Mouse (Mus musculus) kidney, adult 2 months (tissue): Measurements from ENCODE around the gene Acat1. TPM values are rescaled to one million over a fixed set of nuclear protein-coding genes. Genes with fewer than 3 reads are reported as not detected.
A peak's percentile ranks its signal among the peaks of the same experiment; 100 is the strongest.

Source experiments
- DNase-seq: peaks from one replicate; pipeline ENCODE4 v3.0.0; 2021
- H3K27ac ChIP-seq: fragments of 200-500 bp; 2 replicates; pipeline ENCODE4 v1.5.1; 2012; ENCODE audit warnings: low read depth, low read length, control low read depth, inconsistent platforms; ENCODE audit not compliant: insufficient read depth
- H3K27me3 ChIP-seq: fragments of 200-500 bp; replicated peaks from 2 replicates; pipeline ENCODE4 v1.6.1; 2012; ENCODE audit warnings: mild to moderate bottlenecking, moderate library complexity, low read length, inconsistent platforms; ENCODE audit not compliant: control insufficient read depth, insufficient read depth
- H3K36me3 ChIP-seq: fragments of 200-500 bp; 2 replicates; pipeline ENCODE4 v1.6.1; 2012; ENCODE audit warnings: mild to moderate bottlenecking, moderate library complexity, low read length, inconsistent platforms; ENCODE audit not compliant: control insufficient read depth, insufficient read depth
- H3K4me1 ChIP-seq: fragments of 200-500 bp; 2 replicates; pipeline ENCODE4 v1.6.1; 2011; ENCODE audit warnings: low read length; ENCODE audit not compliant: control insufficient read depth, insufficient read depth
- H3K4me3 ChIP-seq: fragments of 200-500 bp; 2 replicates; pipeline ENCODE4 v1.5.1; 2011; ENCODE audit warnings: mild to moderate bottlenecking, low read depth, low read length, control low read depth; ENCODE audit not compliant: insufficient read depth
- CTCF ChIP-seq: fragments of 200-500 bp; conservative IDR thresholded peaks from 2 replicates; pipeline ENCODE4 v1.5.1; 2011; ENCODE audit warnings: low read depth, mild to moderate bottlenecking, control low read depth, low read length, moderate library complexity, mixed read lengths; ENCODE audit not compliant: insufficient read depth, insufficient read length
- POLR2A ChIP-seq: fragments of 200-500 bp; IDR thresholded peaks from one replicate; pipeline ENCODE4 v1.6.1; 2011; ENCODE audit warnings: low read depth, low read length, control low read depth
- WGBS: fragments of 180-500 bp; shearing (Covaris S2); methylation state at CpG from one replicate; pipeline ENCODE4 v1.1.7; 2018; 5-methylcytosine and 5-hydroxymethylcytosine counted together
- polyA plus RNA-seq: library from polyadenylated mRNA; depleted of rRNA; stranded (reverse); fragments of >200 nt; gene quantifications from 2 replicates; pipeline ENCODE4 v1.2.3, GENCODE M21; 2012; rRNA removed

Gene Acat1
- 134 and 154 TPM in 2 replicates for polyA plus RNA-seq

GRCm38 (mm10) chr9:53609968-53610781 is at the start of gene Acat1:
Acat1 (minus strand) TSS chr9:53610382.
- Histone ChIP-seq H3K27ac (peak within 1 kb of the TSS; percentile 78), H3K36me3 (no peaks in the 10 kb centered on the region), H3K27me3 (no peaks in the 10 kb centered on the region), H3K4me1 (peaks cover 5% of the 10 kb centered on the region), H3K4me3 (peak within 1 kb of the TSS; percentile 70)
- TF ChIP-seq CTCF = no peak
- peak; percentile 79 for TF ChIP-seq POLR2A
- peak; percentile 99 for DNase-seq
- WGBS = 1% methylated on average over 52 of the region's 52 CpGs

GRCm38 (mm10) chr9:53634796-53635195 is 24.6 kb upstream of the Acat1 start:
- H3K27me3 ChIP-seq = no peaks in the 10 kb centered on the region

GRCm38 (mm10) chr9:53615246-53615645 is 5.1 kb upstream of the Acat1 start:
- peaks cover 2% of the 10 kb centered on the region; the same call in 1 of the 2 replicates for H3K36me3 ChIP-seq
- DNase-seq = no peak
- H3K27ac ChIP-seq = no peak overlapping the region
- WGBS = 77% methylated on average over 8 of the region's 8 CpGs
- peaks cover 5% of the 10 kb centered on the region for H3K4me1 ChIP-seq
- H3K4me3 ChIP-seq = no peak overlapping the region
- no peak for TF ChIP-seq POLR2A
- no peak for TF ChIP-seq CTCF
- H3K27me3 ChIP-seq = no peaks in the 10 kb centered on the region

More at GRCm38 (mm10) chr9:53634796-53635195, 24.6 kb upstream of the Acat1 start:
- no peak for TF ChIP-seq POLR2A
- TF ChIP-seq CTCF = no peak
- no peak overlapping the region for H3K27ac ChIP-seq
- no peak overlapping the region for H3K4me3 ChIP-seq
- no peaks in the 10 kb centered on the region for H3K4me1 ChIP-seq
- peaks cover 11% of the 10 kb centered on the region for H3K36me3 ChIP-seq
- DNase-seq = no peak
- WGBS = 95% methylated on average over 6 of the region's 6 CpGs

- 58% methylated on average over 4 of the region's 4 CpGs for whole genome bisulfite sequencing
- Histone ChIP-seq H3K4me1 (peaks cover 5% of the 10 kb centered on the region), H3K4me3 (no peak overlapping the region), H3K36me3 (no peaks in the 10 kb centered on the region; the same call in 1 of the 2 replicates), H3K27me3 (no peaks in the 10 kb centered on the region), H3K27ac (no peak overlapping the region)
- TF ChIP-seq POLR2A (no peak), CTCF (no peak)
- peak; percentile 26 for DNase-seq
Measured at GRCm38 (mm10) chr9:53614286-53614685, 4.1 kb upstream of the Acat1 start.

GRCm38 (mm10) chr9:53609306-53609967 is 745 bp downstream of the Acat1 start:
- peak overlapping the region; percentile 70 for H3K4me3 ChIP-seq
- H3K27ac ChIP-seq = peak overlapping the region; percentile 78
- 32% methylated on average over 12 of the region's 12 CpGs for WGBS
- no peak for TF ChIP-seq CTCF
- no peak for TF ChIP-seq POLR2A
- H3K36me3 ChIP-seq = no peaks in the 10 kb centered on the region
- peaks cover 5% of the 10 kb centered on the region for H3K4me1 ChIP-seq
- no peaks in the 10 kb centered on the region for H3K27me3 ChIP-seq
- DNase-seq = peak; percentile 54

- H3K27ac ChIP-seq = no peak overlapping the region
- no peaks in the 10 kb centered on the region for H3K36me3 ChIP-seq
- TF ChIP-seq POLR2A (no peak), CTCF (no peak)
- DNase-seq = peak; percentile 52
- 64% methylated on average over 4 of the region's 4 CpGs for WGBS
- H3K27me3 ChIP-seq = no peaks in the 10 kb centered on the region
- H3K4me3 ChIP-seq = no peak overlapping the region
- peaks cover 5% of the 10 kb centered on the region for H3K4me1 ChIP-seq
Measured at GRCm38 (mm10) chr9:53607816-53608215, 2.4 kb downstream of the Acat1 start.

- DNase-seq = peak; percentile 38
- Histone ChIP-seq H3K27me3 (no peaks in the 10 kb centered on the region), H3K27ac (no peak overlapping the region), H3K36me3 (no peaks in the 10 kb centered on the region), H3K4me1 (peaks cover 5% of the 10 kb centered on the region), H3K4me3 (no peak overlapping the region)
- WGBS = 74% methylated on average over 3 of the region's 3 CpGs
- TF ChIP-seq CTCF (no peak), POLR2A (no peak)
Measured at GRCm38 (mm10) chr9:53607192-53607591, 3.0 kb downstream of the Acat1 start.
